Mouse (Mus musculus): ENCODE data around the gene Scarf1.
A peak's percentile ranks its signal among the peaks of the same experiment; 100 is the strongest.

Scarf1 gene

DNA sequence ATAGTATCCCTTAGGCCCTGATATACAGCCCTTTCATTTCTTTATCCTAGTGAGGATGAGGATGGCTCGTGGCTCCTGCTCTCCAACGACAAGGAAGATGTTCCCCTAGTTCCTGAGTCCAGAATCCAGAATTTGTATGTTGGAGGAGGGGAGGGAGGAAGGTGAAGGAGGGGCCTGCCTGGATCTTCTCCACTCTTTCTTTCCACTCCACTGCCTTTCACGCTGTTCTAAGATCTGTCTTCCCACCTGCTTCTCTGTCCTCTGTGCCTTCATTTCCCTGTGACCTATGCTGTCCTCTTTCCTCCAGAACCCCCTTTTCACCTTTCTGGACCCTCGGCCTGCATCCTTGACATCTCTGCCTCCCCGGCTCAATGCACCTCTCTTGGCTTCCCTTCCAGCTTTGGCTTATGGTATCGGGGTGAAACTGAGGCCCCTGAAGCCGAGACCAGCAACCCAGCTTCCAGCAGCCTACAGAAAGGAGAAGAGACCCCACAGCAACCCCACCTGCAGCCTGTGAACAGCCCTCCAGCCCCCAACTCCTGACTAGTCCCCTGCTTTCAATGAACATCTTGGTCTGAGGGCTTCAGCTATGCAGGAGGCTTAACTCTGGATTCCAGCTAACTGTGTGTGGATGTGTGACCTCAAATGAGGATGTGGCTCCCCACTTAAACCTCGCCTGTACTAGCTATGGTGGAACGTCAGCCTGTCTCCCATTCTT, 880 bp upstream of the Scarf1 start:
- no peak for DNase-seq

DNA sequence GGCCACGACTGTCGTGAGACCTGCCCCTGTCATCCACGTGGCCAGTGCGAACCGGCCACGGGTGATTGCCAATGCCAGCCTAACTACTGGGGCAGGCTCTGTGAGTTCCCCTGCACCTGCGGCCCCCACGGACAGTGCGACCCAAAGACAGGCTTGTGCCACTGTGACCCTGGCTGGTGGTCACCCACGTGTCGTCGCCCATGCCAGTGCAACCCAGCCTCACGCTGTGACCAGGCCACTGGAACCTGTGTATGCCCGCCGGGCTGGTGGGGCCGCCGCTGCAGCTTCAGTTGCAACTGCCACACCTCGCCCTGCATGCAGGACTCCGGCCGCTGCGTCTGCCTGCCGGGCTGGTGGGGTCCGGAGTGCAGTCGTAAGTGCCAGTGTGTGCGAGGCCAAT, 1.8 kb downstream of the Scarf1 start:
- no peak for DNase-seq

DNA sequence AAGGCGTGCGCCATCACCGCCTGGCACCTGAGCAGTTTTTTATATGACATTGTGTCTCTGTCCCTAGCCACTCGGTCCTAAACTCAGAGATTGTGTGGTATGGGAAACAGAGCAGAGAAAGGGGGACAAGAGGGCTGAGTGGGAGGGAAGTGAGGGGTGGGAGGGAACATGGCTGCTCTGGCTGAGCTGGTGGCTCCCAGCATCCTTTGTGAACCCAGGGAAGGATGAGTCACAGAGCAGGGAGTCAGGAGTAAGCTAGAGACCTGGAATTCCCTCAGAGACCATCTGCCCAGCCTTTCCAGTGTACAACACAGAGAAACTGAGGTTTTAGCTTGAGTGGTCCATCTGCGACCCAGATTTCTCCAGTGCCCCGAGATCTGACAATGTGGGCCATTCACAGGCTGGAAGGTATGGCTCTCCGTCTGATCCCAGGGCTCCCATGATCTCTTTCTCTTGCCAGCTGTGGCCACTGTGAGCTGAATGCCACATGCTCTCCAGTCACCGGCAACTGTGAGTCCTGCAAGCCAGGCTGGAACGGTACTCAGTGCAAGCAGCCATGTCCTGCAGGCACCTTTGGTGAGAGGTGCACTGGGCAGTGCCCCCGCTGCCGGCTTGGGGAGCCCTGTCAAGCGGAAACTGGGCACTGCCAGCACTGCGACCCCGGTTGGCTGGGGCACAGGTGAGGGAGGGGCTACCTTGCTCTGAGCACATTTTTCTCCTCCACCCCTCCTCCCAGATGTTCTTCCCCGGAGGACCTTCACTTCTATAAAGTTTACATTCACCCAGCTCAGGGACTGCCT, 6.7 kb downstream of the Scarf1 start:
- DNase-seq: no peak

DNA sequence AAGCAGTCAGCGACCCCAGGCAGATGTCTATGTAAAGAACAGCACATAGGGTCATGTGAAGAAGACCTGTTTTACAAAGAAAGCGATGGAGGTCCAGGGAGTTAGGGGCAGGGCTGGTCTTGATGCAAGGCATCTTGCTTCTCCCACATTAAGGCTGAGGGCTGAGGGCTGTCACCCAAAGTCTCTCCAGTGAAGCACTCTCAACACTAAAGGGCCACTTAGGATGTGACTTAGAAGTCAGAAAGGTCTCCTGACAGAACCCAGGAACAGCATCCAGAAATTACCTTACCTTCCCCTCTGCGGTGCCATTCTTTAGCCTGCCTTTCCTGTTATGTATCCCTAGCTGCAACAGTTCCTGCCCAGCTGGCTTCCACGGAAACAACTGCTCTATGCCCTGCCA, 8.3 kb downstream of the Scarf1 start:
- DNase-seq: no peak

DNA sequence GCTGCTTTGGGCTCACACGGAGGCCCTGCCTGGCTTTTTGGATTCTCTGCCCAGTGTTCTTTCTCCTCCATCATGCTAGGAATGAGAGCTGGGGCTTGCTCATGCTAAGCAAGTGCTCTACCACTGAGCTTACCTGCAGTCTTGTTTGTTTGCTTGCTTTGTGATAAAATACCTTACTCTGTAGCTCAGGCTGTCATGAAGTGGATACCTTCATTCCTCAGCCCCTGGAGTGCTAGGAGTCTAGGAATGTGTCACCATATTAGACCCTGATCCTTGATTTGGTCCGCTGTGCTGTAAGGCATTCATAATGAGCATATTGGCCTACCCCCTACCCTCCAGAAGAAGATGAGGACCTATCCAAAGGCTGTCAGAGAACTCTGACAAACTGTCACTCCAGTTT, 9.5 kb downstream of the Scarf1 start:
- DNase-seq: no peak

DNA sequence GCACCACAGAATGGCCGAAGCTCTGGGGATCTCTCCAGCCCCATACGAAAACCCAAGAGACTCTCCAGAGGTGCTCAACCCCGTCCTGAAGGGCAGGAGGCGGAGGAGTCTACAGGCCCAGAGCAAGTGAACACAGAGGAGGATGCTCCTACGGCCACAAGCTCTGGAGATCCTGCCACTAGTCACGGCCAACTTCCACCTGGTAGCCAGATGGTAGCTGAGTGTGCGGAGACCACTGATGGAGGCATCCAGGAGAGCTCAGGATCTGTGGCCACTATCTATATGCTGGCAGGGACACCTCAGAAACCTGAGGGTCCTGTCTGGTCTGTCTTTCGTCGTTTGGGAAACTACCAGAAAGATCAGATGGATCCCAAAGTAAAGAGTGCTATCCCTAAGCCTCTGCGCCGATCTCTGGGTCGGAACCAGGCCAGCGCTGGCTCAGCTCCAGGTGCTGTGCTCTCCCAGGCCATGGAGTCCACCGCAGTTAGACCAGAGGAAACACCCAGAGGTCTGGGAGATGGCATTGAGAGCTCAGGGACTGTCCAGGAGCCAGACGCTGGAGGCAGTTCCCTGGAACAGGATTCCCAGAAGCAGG, 12.3 kb downstream of the Scarf1 start:
- DNase-seq: no peak

DNA sequence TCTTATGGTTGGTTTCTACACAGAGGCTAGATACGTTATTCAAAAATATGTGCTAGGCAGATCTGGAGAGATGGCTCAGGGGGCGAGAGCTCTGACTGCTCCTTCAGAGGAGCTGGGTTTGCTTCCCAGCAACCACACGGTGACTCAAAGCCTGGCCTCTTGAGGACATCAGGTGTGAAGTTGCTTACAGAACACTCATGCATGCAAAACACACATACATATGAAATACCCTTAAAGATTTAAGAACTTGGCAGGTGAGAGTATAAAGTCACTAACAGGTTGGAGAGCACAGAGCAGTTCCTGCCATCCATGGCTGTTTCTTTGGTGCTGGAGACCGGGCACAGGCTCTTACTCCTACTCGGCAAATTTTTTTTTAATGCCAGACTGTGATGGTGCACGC, 13.6 kb downstream of the Scarf1 start:
- no peak for DNase-seq

DNA sequence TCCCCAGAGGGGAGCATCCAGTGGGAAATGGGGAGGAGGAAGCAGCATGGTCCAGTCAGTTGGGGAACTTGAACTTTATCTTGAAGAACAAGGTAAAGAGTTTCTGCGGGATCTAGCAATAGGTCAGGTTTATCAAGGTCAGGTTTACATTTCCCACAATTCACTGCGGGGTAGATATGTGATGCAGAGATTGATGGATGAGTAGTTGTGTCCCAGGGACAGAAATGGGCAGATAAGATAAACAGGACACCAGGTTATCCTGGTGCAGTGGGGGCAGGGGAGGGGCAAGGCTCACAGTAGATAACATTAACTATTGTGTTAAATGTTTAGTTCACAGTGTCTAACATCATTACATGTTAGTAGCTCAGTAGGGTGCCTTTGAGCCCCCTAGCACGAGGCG, 16.4 kb downstream of the Scarf1 start:
- no peak for DNase-seq

DNA sequence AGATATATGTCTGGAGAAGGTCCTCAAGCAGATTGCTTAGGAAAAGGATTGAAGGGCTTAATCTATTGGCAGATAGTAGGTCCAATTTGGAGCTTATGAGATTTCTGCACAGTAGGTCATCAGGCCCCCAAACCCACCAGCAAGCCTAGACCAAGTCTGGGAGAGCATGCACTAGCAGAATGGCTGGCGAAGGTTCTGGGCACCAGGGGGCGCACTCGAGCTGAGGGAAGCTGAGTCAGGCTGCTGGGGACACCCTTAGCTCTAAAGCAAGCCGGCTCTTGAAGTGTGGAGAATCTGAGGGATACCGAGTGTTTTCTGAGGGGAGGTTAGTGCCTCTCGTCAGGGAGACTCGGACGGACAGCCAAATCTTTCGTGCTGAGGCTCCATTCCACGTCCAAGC, 17.0 kb downstream of the Scarf1 start:
- peak; percentile 90 for DNase-seq

DNA sequence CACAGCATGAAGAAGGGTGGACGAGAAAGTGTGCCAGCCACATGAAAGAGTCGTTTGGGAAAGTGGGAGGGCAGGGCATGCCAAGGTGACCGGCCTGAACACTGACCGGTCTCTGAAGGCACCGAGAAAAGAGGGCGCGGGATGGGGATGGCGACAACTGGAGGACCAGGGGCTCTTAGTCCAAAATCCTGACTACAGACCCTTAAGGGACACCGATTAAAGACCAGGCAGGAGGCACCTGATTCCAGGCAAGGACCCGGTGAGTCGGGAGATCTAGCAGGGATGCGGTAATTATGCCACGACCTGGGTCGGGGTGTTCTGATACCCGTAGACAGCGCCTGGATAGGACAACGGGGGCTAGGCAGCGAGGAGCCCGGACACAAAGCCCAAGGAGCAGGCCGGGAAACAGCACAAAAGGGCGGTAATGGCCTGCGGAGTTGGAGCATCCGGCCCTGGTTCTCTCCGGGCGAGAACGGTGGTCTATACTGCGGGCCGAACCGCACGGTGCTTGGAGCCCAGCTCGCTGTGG, 17.6 kb downstream of the Scarf1 start:
- DNase-seq: no peak

DNA sequence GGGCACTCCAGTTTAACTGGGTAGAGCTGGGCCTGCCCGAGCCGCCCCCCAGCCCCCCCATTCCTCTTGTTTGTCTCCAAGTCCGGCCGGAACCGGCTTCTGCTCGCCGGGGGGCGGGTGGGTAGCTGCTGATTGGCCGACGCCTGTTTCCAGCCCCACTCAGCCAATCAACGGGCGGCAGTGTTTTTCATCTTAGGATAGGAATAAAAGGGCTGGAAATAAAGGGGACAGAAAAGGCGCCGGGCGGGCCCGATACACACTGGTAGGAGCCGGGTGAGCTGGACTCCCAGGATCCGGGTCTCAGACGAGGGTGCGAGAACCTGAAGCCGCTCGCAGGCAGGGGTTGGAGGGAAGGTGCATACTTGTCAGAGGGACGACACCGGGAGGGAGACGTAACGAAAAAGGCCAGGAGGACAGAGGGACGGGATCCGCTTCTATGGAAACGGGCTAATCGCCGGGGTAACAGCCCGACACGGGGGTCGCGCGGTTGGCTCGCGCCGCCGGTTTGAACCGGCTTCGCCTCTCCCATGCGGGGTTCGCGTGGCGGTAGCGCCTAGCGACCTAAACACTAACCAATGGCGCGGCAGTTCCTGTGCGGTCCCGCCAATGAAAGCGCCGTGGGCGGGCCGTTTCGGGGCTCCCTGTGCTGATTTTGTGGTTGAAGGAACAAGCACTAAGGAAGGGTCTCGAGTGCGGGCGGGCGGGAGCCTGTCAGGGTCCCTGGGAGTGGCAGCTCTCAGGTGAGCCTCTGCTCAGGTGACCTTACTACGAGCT, 18.3 kb downstream of the Scarf1 start, which contains the start of gene Slc43a2:
Gene Slc43a2, plus strand, starts transcription at position 226 of the 774 bp plus-strand sequence.
- peak; percentile 98 for DNase-seq

DNA sequence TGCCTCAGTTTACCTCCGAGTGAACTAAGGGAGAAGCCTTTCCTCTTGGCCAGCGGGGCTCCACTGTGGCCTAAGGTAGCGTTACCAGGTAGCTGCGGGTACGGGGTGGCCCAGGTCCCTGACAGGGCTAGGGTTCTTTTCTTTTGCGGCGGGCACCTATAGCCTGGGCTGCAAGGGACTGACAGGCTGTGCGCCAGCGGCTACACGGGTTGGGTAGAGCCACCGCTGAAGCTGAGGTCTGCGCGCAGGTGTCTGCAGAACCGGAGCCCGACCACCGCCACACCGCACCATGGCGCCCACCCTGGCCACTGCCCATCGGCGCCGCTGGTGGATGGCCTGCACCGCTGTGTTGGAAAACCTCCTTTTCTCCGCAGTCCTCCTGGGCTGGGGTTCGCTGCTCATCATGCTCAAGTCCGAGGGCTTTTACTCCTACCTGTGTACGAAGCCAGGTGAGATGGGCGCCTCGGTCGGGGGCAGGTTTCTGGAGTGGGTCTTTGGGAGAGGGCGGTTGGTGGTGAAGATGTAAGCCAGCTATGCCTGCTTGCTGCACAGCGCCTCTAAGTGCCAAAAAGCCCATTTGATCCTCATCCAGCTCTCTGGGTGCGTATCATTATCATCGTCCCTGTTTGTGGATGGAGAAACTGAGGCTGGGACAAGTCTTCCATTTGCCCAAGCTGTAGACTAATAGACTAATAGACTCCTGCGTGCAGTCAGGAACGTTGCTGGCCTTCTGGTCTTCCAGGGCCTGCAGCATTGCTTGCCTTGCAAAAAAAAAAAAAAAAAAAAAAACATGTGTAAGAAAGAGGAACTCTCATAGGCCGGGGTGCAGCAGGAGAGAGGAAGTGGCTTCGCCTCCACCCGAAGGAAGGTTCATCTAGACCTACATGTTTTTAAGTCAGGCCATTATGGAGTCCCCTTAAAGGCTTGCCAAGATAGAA, 19.3 kb downstream of the Scarf1 start:
- DNase-seq: peak; percentile 69

DNA sequence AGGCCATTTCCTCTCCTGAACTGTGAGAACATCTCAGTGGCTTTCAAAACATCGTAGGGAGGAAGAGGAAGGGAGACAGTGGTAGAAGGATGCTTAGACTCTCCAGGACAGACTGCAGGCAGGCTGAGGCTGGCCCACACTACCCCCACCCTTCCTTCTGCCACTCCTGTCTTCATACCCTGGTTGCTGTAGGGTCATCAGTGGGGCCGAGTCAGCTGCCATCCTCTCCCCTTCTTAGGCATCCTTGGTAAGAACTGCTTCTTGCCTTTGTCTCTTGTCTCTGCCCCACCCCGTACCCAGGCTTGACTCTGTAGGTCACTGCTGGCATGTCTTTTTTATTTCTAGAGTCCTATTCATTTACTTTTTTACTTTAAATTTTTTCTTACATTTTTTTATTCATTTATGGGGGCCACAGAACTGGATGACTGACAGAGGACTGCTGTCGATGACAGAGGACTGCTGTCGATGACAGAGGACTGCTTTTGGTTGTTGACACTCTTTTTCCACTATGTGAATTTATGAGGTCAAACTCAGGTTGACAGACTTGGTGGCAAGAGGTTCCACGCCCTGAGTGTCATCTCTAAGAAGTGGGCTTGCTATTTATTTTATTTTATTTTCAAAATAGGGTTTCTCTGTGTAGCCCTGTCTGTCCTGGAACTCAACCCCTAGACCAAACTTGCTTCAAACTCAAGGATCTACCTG, 20.1 kb downstream of the Scarf1 start:
- no peak for DNase-seq

DNA sequence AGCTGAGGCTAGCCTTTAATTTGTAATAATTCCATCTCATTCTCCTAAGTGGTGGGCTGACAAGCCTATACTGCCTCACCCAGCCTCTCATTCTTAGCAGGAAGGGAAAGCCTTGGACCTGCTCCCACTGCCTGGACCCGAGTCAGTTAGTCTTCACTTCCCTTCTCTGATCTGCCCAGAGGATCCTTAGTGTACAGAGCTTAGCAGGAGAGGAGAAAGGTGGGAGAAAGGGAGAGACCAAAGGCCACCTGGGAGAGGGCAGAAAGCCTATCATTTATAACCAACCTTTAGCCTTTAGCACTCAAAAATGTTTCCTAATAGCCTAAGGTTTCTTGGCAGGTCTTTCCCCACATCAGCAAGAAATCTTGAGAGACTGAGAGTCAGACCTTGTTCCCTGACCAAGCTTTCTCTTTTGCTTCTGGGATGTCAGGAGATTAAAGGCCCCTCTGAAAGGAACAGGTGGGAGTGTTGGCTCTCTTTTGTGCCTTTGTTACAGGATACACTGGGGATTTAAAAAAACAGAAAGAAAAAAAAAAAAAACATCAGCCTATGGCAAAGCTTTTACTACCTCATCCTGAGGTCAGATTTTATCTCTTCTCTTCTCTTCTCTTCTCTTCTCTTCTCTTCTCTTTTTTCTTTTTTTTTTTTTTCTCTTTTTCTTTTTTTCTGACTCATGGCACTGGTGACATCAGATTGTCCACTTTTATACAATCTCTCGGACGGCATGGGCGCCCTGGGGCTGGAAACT, 21.1 kb downstream of the Scarf1 start:
- DNase-seq: no peak

DNA sequence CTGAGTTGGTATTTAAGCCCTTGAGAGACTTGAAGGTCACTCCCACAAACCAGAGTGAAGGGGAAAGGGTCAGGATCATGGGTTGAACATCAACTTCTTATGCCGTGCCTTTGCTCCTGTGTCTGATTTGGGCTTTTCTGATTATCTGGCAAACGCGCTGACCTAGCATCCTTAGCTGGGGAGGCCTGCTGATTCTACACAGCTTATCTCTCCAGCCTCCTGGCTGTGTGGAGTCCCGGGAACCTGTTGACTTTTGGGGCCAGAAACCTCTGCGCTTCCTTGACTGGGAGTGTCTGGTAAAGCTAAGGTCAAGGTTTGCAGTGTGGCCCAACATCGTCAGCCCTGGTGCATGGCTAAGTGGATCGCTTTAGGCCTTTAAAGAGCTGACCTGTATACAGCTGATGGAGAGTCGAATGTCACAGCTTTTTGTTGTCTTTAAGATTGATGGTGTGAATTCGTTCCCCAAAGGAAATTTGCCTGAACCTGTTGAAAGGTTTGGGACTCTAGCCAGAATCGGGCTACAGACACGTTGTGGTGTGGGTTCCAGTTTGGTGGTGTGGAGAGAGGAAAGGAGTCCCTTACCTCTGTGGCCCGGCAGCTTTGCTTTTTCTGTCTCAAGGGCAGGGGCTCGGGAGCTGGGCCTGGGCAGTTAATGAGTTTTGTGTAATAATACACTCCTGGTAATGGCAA, 21.9 kb downstream of the Scarf1 start:
- DNase-seq: no peak

DNA sequence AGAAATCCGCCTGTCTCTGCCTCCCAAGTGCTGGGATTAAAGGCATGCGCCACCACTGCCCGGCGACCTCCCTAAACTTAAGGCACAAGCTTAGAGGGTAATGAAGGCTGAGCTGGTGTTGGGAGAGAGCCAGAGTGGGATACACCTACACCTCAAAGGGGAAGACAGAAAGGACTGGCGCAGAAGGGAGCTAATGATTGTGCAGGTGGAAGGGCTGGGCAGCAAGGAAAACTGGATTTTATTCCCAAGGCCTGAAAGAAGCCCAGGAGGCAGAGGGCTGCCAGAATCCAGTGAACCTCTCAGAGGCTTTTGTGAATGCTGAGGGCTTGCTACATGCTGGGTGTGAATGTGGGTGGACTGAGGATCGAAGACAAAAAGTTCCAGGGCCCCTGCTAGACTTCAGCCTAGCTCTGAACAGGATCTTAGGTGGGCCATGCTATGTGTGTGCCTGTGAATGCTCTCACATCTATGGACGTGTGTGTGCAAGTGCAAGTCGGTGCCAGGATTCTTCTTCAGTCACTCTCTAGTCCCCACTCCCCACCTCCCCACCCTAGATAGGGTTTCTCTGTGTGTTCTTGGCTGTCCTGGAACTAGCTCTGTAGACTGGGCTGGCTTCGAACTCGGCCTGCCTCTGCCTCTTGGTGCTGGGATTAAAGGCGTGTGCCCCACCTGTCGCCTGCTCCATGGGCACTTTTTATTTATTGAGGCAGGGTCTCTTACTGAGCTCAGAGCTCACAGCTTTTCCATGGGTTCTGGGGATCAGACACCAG, 23.1 kb downstream of the Scarf1 start:
- DNase-seq: no peak

DNA sequence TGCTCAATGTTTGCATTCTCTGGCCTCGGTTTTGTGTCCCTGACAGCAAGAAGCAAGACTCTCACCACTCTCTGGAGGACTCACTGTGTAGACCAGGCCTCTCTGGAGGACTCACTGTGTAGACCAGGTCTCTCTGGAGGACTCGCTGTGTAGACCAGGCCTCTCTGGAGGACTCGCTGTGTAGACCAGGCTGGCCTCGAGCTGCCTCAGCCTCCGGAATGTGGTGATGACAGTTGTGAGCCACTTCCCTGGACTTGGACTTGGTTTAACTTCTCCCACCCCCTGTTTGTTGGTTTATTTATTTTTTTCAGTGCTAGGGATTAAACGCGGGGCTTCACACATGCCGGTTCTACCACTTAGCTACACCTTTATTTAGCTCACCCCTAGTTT, 23.7 kb downstream of the Scarf1 start:
- no peak for DNase-seq

DNA sequence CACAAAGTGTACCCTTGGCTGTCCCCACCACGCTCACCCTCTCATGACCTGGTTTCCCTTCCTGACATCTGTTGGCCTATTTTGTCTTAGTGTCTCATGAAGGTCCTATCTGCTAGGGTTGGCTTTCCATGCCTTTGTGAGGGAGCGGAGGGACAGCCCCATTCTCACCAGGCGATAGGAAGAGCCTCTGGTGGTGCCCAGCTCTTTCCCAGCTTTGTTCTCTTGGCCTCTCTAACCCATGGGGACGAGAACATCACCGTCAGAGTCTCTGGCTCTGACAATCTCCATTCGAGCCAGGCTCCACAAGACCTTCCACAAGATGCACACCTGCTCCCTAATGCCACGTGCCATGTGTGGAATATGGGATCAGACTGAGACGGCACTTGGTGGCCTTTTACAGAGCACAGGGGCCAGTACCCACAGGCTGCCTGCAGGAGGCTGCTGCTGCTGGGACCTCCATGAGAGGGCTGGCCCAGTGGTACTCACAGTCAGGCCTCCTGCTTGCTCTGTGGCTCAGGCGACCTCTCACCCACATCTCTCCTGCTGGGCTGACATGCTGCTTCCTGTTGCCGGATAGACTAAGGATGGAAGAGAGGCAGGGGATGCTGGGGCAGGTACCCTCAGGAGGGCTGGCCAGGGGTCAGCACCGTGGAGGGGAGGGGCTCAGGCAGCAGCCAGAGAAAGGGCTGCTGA, 24.3 kb downstream of the Scarf1 start:
- DNase-seq: no peak
